Mouse (Mus musculus) C2C12 (cell line): ENCODE data around the gene Arxes1.

Experiments used
- CEBPB ChIP-seq: IDR thresholded peaks from one replicate; pipeline ENCODE4 v1.6.1; 2011; ENCODE audit warnings: low read depth, mild to moderate bottlenecking, control low read depth, moderate library complexity
- CTCF ChIP-seq: IDR thresholded peaks from one replicate; pipeline ENCODE4 v1.5.1; 2011; ENCODE audit not compliant: control insufficient read depth, insufficient read depth, insufficient read length
- FOSL1 ChIP-seq: IDR thresholded peaks from one replicate; pipeline ENCODE4 v1.8.0; 2011; ENCODE audit warnings: mild to moderate bottlenecking, low read length; ENCODE audit not compliant: poor library complexity, insufficient read depth, severe bottlenecking
- MAX ChIP-seq: IDR thresholded peaks from one replicate; pipeline ENCODE4 v1.6.1; 2011; ENCODE audit warnings: mild to moderate bottlenecking, control low read depth
- MYOD1 ChIP-seq: IDR thresholded peaks from one replicate; pipeline ENCODE4 v1.6.1; 2011; ENCODE audit warnings: low read depth; ENCODE audit not compliant: control insufficient read depth, insufficient read length
- MYOG ChIP-seq: IDR thresholded peaks from one replicate; pipeline ENCODE4 v1.6.1; 2011; ENCODE audit not compliant: control insufficient read depth, insufficient read length; ENCODE audit errors: extremely low read depth
- USF1 ChIP-seq: IDR thresholded peaks from one replicate; pipeline ENCODE4 v1.6.1; 2011; ENCODE audit warnings: low read depth, mild to moderate bottlenecking, control low read depth, moderate library complexity

DNA sequence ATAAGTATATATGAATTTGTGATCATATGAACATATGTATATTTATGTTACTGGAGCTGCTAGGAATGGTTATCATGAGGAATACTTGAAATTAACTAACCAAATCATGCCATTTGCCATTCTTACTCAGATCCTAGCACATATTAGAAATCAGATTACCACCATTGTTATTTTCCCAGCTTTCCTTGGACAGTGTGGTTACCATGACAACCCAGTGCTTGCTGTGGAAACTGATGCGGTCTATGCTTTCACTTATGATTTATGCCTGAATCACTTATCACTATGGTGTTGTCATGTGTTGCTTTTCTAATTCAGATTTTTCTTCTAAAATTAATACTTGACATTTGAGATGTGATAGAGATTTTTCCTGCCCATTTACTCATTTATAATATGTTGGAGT, 2.8 kb upstream of the Arxes1 start:
- TF ChIP-seq CTCF (no peak), USF1 (no peak), FOSL1 (no peak), MYOG (no peak), MYOD1 (no peak), MAX (no peak), CEBPB (no peak)
